Mouse (Mus musculus) E14TG2a.4 (cell line): ENCODE measurements around the gene Tut1.
"Not testable (repeated sequence)": the region's sequence is repeated elsewhere in the genome, so short reads cannot be mapped to it uniquely, and the experiment has no call there.

ENCODE experiments used
- H3K27me3 ChIP-seq: 2 replicates; pipeline ENCODE4 v1.6.1; 2014; ENCODE audit warnings: low read length, control low read depth; ENCODE audit not compliant: insufficient read depth
- H3K36me3 ChIP-seq: 2 replicates; pipeline ENCODE4 v1.6.1; 2014; ENCODE audit warnings: low read length, control low read depth; ENCODE audit not compliant: insufficient read depth
- H3K4me1 ChIP-seq: replicated peaks from 2 replicates; pipeline ENCODE4 v1.6.1; 2014; ENCODE audit warnings: low read depth, low read length, control low read depth
- H3K4me3 ChIP-seq: replicated peaks from 2 replicates; pipeline ENCODE4 v1.5.1; 2014; ENCODE audit warnings: mild to moderate bottlenecking, low read length
- H3K9me3 ChIP-seq: 2 replicates; pipeline ENCODE4 v1.6.1; 2014; ENCODE audit warnings: low read length, control low read depth
- CTCF ChIP-seq: conservative IDR thresholded peaks from 2 replicates; pipeline ENCODE4 v1.5.1; 2014; ENCODE audit warnings: low read length
- NANOG ChIP-seq: IDR thresholded peaks from 2 replicates; pipeline ENCODE4 v1.6.1; 2014; ENCODE audit warnings: borderline replicate concordance, low read length, mixed read lengths
- POU5F1 ChIP-seq: IDR thresholded peaks from 2 replicates; pipeline ENCODE4 v1.6.1; 2014; ENCODE audit warnings: low read length, borderline replicate concordance

Gene Tut1

DNA sequence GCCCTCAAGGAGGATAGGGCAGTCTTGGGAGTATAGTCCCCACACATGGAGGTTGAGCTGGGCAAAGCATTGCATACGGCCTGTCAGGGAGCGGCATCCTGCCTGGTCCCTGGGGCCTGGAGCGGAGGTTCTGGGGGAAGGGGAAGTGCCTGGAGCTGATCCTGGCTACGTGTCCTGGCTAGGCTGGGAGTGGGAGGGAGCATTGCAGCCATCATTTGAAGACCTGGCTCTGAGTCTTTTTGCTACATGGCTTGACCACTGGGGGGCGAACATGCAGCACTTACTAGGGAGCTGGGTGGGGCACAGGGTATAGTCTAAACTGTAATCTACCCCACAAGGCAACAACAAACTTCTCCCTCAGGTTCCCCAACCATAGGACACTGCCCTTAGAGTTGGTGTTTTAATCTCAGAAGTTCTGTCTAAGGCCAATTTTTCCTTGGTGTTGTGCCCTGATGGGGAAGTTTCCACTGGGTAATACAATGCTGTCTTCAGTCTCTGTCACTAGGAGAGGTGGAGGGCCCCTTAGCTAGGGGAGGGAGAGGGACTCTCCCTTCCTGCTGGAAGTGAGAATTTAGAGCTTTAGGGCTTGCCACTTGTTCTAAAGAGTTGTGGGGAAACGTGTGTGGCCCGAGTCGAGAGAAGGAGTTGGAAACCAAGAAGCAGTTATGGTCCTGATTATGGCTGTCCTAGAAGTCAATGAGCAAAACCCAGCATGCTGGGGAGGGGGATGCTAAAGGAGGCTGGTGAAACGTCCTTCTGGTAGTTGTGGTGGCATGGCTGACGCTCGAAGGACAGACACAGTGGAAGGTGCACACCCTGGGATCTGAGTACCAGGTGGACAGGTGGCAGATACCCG, 39.4 kb downstream of the Tut1 start:
- peaks cover 85% of the 10 kb centered on the region for H3K4me1 ChIP-seq
- H3K27me3 ChIP-seq = peaks cover 9% of the 10 kb centered on the region
- TF ChIP-seq CTCF (peak; percentile 62), POU5F1 (no peak), NANOG (no peak)
- H3K36me3 ChIP-seq = no peaks in the 10 kb centered on the region
- H3K4me3 ChIP-seq = peak overlapping the region; percentile 79
- H3K9me3 ChIP-seq = no peaks in the 10 kb centered on the region

DNA sequence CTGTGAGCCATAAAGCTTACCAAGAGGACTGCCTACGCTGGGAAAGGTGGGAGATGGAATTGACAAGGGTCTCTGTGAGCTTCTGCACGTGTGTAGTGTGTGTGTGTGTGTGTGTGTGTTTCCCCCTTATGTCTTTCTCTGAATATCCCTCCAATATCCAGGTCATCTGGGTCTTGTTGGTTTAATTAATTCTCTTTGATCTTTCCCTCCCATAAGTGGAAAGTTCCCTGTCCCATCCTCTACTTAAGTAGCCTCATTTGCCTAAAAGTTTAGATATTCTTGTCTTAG, 39.9 kb downstream of the Tut1 start:
- H3K27me3 ChIP-seq = peaks cover 3% of the 10 kb centered on the region
- H3K36me3 ChIP-seq = no peaks in the 10 kb centered on the region
- TF ChIP-seq CTCF (no peak), POU5F1 (no peak), NANOG (no peak)
- no peak overlapping the region for H3K4me3 ChIP-seq
- peaks cover 85% of the 10 kb centered on the region for H3K4me1 ChIP-seq
- H3K9me3 ChIP-seq = no peaks in the 10 kb centered on the region

- Histone ChIP-seq H3K9me3 (no peaks in the 10 kb centered on the region), H3K36me3 (peaks cover 7% of the 10 kb centered on the region), H3K27me3 (no peaks in the 10 kb centered on the region), H3K4me3 (no peak overlapping the region), H3K4me1 (peaks cover 95% of the 10 kb centered on the region)
- TF ChIP-seq NANOG = no peak
- no peak for TF ChIP-seq CTCF
- TF ChIP-seq POU5F1 = no peak
Measured at GRCm38 (mm10) chr19:8994813-8995607, 41.4 kb downstream of the Tut1 start.

- TF ChIP-seq NANOG = no peak
Measured at GRCm38 (mm10) chr19:8996601-8997000, 43.0 kb downstream of the Tut1 start.

GRCm38 (mm10) chr19:8997546-8997945, 43.9 kb downstream of the Tut1 start:
- no peak for TF ChIP-seq CTCF
- no peak for TF ChIP-seq POU5F1
- no peak for TF ChIP-seq NANOG
- Histone ChIP-seq H3K9me3 (no peaks in the 10 kb centered on the region), H3K27me3 (no peaks in the 10 kb centered on the region)

More at GRCm38 (mm10) chr19:8996601-8997000, 43.0 kb downstream of the Tut1 start:
- Histone ChIP-seq H3K9me3 (no peaks in the 10 kb centered on the region), H3K4me3 (no peak overlapping the region), H3K27me3 (no peaks in the 10 kb centered on the region), H3K4me1 (peaks cover 84% of the 10 kb centered on the region), H3K36me3 (peaks cover 23% of the 10 kb centered on the region)

DNA sequence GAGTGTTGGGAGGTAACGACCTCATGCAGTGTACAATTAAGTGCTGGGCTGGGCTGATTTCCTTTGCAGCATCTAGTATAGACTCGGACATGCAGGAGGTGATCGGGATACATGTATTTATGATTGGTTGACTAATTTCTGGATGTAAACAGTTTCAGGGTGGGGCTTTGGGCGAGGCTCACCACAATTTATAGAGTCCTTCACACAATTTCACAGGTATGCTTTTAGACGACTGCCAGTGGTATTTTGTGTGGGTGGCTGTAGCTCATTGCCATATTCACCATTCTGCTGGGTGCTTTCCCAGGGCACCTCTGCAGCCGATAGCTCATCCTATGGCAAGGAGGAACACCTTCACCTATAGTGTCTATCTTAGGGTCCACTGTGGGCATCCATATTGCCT, 44.9 kb downstream of the Tut1 start:
- H3K4me1 ChIP-seq = peaks cover 64% of the 10 kb centered on the region
- H3K9me3 ChIP-seq = no peaks in the 10 kb centered on the region
- peak overlapping the region; percentile 11 for H3K4me3 ChIP-seq
- H3K36me3 ChIP-seq = peaks cover 42% of the 10 kb centered on the region
- H3K27me3 ChIP-seq = no peaks in the 10 kb centered on the region
- TF ChIP-seq NANOG (no peak), CTCF (no peak), POU5F1 (no peak)

More at GRCm38 (mm10) chr19:8997546-8997945, 43.9 kb downstream of the Tut1 start:
- Histone ChIP-seq H3K4me1 (peaks cover 74% of the 10 kb centered on the region), H3K4me3 (peak overlapping the region; percentile 11; the same call in 1 of the 2 replicates), H3K36me3 (peaks cover 32% of the 10 kb centered on the region)

DNA sequence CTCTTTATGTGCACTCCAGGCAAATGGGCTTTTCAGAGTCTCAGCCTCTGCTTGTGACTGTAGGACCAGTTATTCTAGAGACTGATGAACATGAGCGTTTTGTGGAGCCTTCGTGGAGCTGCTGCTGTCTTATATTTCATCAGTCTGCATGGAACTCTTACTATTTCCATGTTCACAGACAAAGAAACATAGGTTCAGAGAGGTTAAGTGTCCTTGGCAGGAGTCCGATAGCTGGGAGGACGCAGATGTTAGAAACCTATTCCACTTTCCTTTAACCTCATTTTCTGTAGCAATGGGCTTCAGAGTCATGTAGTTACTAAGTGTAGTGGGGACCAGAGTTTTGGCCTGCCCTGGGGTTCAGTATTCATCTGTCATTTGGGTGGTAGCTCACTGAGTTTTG, 45.6 kb downstream of the Tut1 start:
- H3K4me3 ChIP-seq = peak overlapping the region; percentile 11; the same call in 1 of the 2 replicates
- H3K27me3 ChIP-seq = no peaks in the 10 kb centered on the region
- peaks cover 49% of the 10 kb centered on the region for H3K36me3 ChIP-seq
- TF ChIP-seq POU5F1 = no peak
- no peak for TF ChIP-seq NANOG
- no peak for TF ChIP-seq CTCF
- H3K9me3 ChIP-seq = no peaks in the 10 kb centered on the region
- H3K4me1 ChIP-seq = peaks cover 59% of the 10 kb centered on the region

- H3K9me3 ChIP-seq, H3K4me1 ChIP-seq, H3K4me3 ChIP-seq, H3K27me3 ChIP-seq: not testable (repeated sequence)
- H3K36me3 ChIP-seq = peaks cover 72% of the 10 kb centered on the region
Measured at GRCm38 (mm10) chr19:9006915-9007314, 53.3 kb downstream of the Tut1 start.
